Mouse (Mus musculus): ENCODE measurements around the gene Clec2e.

- no peak for TF ChIP-seq CTCF (IDR thresholded peaks at IDR 0.05; ENCODE audit: low read depth)
- no peak for TF ChIP-seq EP300 (IDR thresholded peaks at IDR 0.05; ENCODE audit: low read depth)
Measured at GRCm38 (mm10) chr6:129126861-129127260, 26.1 kb upstream of the Clec2e start.
